Mouse (Mus musculus): ENCODE data around the gene Ripor2.

Ripor2 gene

GRCm38 (mm10) chr13:24776146-24776844 is 194.3 kb downstream of the Ripor2 start:
- peak; percentile 80 for DNase-seq

GRCm38 (mm10) chr13:24778026-24778425 is 196.0 kb downstream of the Ripor2 start:
- DNase-seq: no peak

- DNase-seq: no peak
Observed at GRCm38 (mm10) chr13:24778706-24779380, 196.9 kb downstream of the Ripor2 start.

GRCm38 (mm10) chr13:24781916-24782315 is 199.9 kb downstream of the Ripor2 start:
- DNase-seq: no peak

Data from cerebellum, adult 9-10 months (tissue).